Mouse (Mus musculus) urinary bladder, postnatal 14 days (tissue): ENCODE measurements around the gene Olfr297.

Experiments used
- DNase-seq: peaks from one replicate; pipeline ENCODE4 v3.0.0; 2021; ENCODE audit warnings: low spot score

Gene Olfr297

GRCm38 (mm10) chr7:86519668-86520067 is at the start of gene Olfr297:
TSS of gene Olfr297 (plus strand) at chr7:86519968.
- no peak for DNase-seq

- DNase-seq: no peak
Measured at GRCm38 (mm10) chr7:86492384-86492783, 27.4 kb upstream of the Olfr297 start, which contains the start of gene Olfr298. TSS of gene Olfr298 (minus strand) at chr7:86492484.
